Mouse (Mus musculus) ES-E14 (cell line): ENCODE measurements around the gene Ptprk.

Experiments used
- CHD2 ChIP-seq: IDR thresholded peaks from 2 replicates; pipeline ENCODE4 v1.6.1; 2014; ENCODE audit warnings: mild to moderate bottlenecking, low read depth, low read length, inconsistent platforms
- HCFC1 ChIP-seq: IDR thresholded peaks from 2 replicates; pipeline ENCODE4 v1.6.1; 2012; ENCODE audit warnings: low read length, inconsistent platforms, borderline replicate concordance; ENCODE audit not compliant: insufficient read depth
- MAFK ChIP-seq: IDR thresholded peaks from 2 replicates; pipeline ENCODE4 v1.6.1; 2014; ENCODE audit warnings: mild to moderate bottlenecking, low read depth, low read length, inconsistent platforms; ENCODE audit not compliant: insufficient read depth
- ZC3H11A ChIP-seq: IDR thresholded peaks from 2 replicates; pipeline ENCODE4 v1.6.1; 2012; ENCODE audit warnings: low read depth, mild to moderate bottlenecking, inconsistent platforms, low read length, borderline replicate concordance
- ZNF384 ChIP-seq: IDR thresholded peaks from 2 replicates; pipeline ENCODE4 v1.6.1; 2012; ENCODE audit warnings: low read depth, low read length, inconsistent platforms

GRCm38 (mm10) chr10:28145326-28145725 is 70.7 kb downstream of the Ptprk start:
- TF ChIP-seq HCFC1 (no peak), MAFK (no peak), ZNF384 (no peak), CHD2 (no peak), ZC3H11A (no peak)
